Mouse (Mus musculus): ENCODE results near the gene Rap1gap2.

Gene Rap1gap2

GRCm38 (mm10) chr11:74499521-74500099 is 111.1 kb downstream of the Rap1gap2 start:
- no peak for DNase-seq

- no peak for DNase-seq
Observed at GRCm38 (mm10) chr11:74499058-74499457, 111.7 kb downstream of the Rap1gap2 start.

GRCm38 (mm10) chr11:74496581-74496980 is 114.1 kb downstream of the Rap1gap2 start:
- no peak for DNase-seq

- DNase-seq, result no peak
Observed at GRCm38 (mm10) chr11:74493936-74494335, 116.8 kb downstream of the Rap1gap2 start.

GRCm38 (mm10) chr11:74493172-74493862 is 117.4 kb downstream of the Rap1gap2 start:
- DNase-seq, result no peak

- no peak for DNase-seq
Observed at GRCm38 (mm10) chr11:74491130-74491529, 119.6 kb downstream of the Rap1gap2 start.

GRCm38 (mm10) chr11:74489239-74489638 is 121.5 kb downstream of the Rap1gap2 start:
- no peak for DNase-seq

- no peak for DNase-seq
Observed at GRCm38 (mm10) chr11:74487952-74488351, 122.8 kb downstream of the Rap1gap2 start.

GRCm38 (mm10) chr11:74485435-74486217 is 125.1 kb downstream of the Rap1gap2 start:
- DNase-seq, result no peak

GRCm38 (mm10) chr11:74483871-74484270 is 126.8 kb downstream of the Rap1gap2 start:
- no peak for DNase-seq

GRCm38 (mm10) chr11:74483153-74483817 is 127.4 kb downstream of the Rap1gap2 start:
- DNase-seq, result no peak

- DNase-seq, result no peak
Observed at GRCm38 (mm10) chr11:74481797-74482196, 128.9 kb downstream of the Rap1gap2 start.

- DNase-seq, result no peak
Observed at GRCm38 (mm10) chr11:74479715-74480289, 130.9 kb downstream of the Rap1gap2 start.

- no peak for DNase-seq
Observed at GRCm38 (mm10) chr11:74478877-74479276, 131.8 kb downstream of the Rap1gap2 start.

- no peak for DNase-seq
Observed at GRCm38 (mm10) chr11:74472671-74473070, 138.0 kb downstream of the Rap1gap2 start.

- DNase-seq, result no peak
Observed at GRCm38 (mm10) chr11:74468195-74468594, 142.5 kb downstream of the Rap1gap2 start.

- DNase-seq, result no peak
Observed at GRCm38 (mm10) chr11:74465712-74466111, 145.0 kb downstream of the Rap1gap2 start.

- no peak for DNase-seq
Observed at GRCm38 (mm10) chr11:74464181-74464977, 146.3 kb downstream of the Rap1gap2 start.

- DNase-seq, result peak; percentile 35 to 40
Observed at GRCm38 (mm10) chr11:74462651-74463050, 148.1 kb downstream of the Rap1gap2 start.

GRCm38 (mm10) chr11:74459651-74460050 is 151.1 kb downstream of the Rap1gap2 start:
- no peak for DNase-seq

GRCm38 (mm10) chr11:74458400-74458799 is 152.3 kb downstream of the Rap1gap2 start:
- no peak for DNase-seq

GRCm38 (mm10) chr11:74457194-74457593 is 153.5 kb downstream of the Rap1gap2 start:
- no peak for DNase-seq

Data from cerebellum, adult 18-20 months (tissue).